In the genomic region with DNA sequence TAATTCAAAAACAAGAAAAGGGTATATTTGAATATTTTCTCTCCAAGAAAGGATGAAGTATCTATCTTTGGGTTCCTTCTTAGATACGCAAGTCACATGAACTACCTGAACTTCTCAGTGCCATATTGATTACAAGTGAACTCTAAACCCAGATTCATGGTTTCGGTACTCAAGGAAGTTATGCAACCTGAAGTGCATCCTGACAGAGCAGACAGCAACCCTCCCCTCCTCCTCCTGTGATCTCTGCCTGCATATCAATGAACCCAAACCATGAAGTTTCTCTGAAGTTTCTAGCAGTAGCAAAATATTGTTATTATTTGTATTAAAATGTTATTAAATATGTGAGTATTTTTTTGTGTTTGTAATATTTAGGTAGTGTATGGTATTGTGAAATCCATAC, we compare ENCODE assay signal across 25 mouse cellular contexts. TPM values are rescaled to one million over a fixed set of nuclear protein-coding genes. Genes with fewer than 3 reads are reported as not detected.
"Had no signal": no experiment of that assay in that cellular context is flagged by ENCODE, and none has a peak within 500 bp of the region (broad histone marks: within the 10 kb centered on the region; RNA-seq: fewer than 3 reads in every experiment).

No protein-coding gene starts in this region.

- H3K9ac ChIP-seq: neural tube, embryonic 12.5 days; neural tube, embryonic 13.5 days; neural tube, embryonic 15.5 days; stomach, embryonic 15.5 days had no signal

- H3K27ac ChIP-seq: neural tube, embryonic 12.5 days; neural tube, embryonic 13.5 days; neural tube, embryonic 15.5 days; stomach, embryonic 15.5 days had no signal

- DNase-seq: retina, postnatal 1 day; right cerebral cortex, adult 18-20 months; right cerebral cortex, postnatal 14 days; right cerebral cortex, postnatal 25 days; right cerebral cortex, postnatal 4 days; spleen, adult 18-20 months; thymus, adult 18-20 months; thymus, adult 2 months; thymus, postnatal 14 days; thymus, postnatal 25 days; thymus, postnatal 36 days; thymus, postnatal 4 days had no signal

- H3K9me3 ChIP-seq: neural tube, embryonic 12.5 days; neural tube, embryonic 13.5 days; neural tube, embryonic 15.5 days; stomach, embryonic 15.5 days had no signal

- H3K36me3 ChIP-seq: neural tube, embryonic 12.5 days; neural tube, embryonic 13.5 days; neural tube, embryonic 15.5 days; stomach, embryonic 15.5 days had no signal

- H3K4me1 ChIP-seq: neural tube, embryonic 12.5 days; neural tube, embryonic 13.5 days; neural tube, embryonic 15.5 days; stomach, embryonic 15.5 days had no signal

- H3K4me3 ChIP-seq: neural tube, embryonic 12.5 days; neural tube, embryonic 13.5 days; neural tube, embryonic 15.5 days; stomach, embryonic 15.5 days had no signal

- H3K27me3 ChIP-seq: neural tube, embryonic 12.5 days; neural tube, embryonic 13.5 days; neural tube, embryonic 15.5 days; stomach, embryonic 15.5 days had no signal

- H3K4me2 ChIP-seq: neural tube, embryonic 12.5 days; neural tube, embryonic 13.5 days; neural tube, embryonic 15.5 days; stomach, embryonic 15.5 days had no signal

RNA-seq across cellular contexts. Expression of gene Olfr963, which starts 11.6 kb away (rescaled TPM):
- total RNA-seq: neutrophil, adult 5-6 weeks had no signal
- polyA plus RNA-seq: neural tube, embryonic 12.5 days; neural tube, embryonic 13.5 days; neural tube, embryonic 14.5 days; neural tube, embryonic 15.5 days; small intestine, adult 2 months; spleen, adult 2 months; stomach, embryonic 14.5 days; stomach, embryonic 15.5 days; stomach, embryonic 16.5 days; testis, adult 2 months; thymus, adult 2 months; thymus, postnatal 0 days; urinary bladder, adult 2 months had no signal

RNA-seq across cellular contexts. Expression of gene Olfr149, which starts 28.4 kb away (rescaled TPM):
- total RNA-seq: neutrophil, adult 5-6 weeks had no signal
- polyA plus RNA-seq: neural tube, embryonic 12.5 days; neural tube, embryonic 13.5 days; neural tube, embryonic 14.5 days; neural tube, embryonic 15.5 days; small intestine, adult 2 months; spleen, adult 2 months; stomach, embryonic 14.5 days; stomach, embryonic 15.5 days; stomach, embryonic 16.5 days; testis, adult 2 months; thymus, adult 2 months; thymus, postnatal 0 days; urinary bladder, adult 2 months had no signal

RNA-seq across cellular contexts. Expression of gene Olfr965, which starts 32.6 kb away (rescaled TPM):
- total RNA-seq: neutrophil, adult 5-6 weeks had no signal
- polyA plus RNA-seq: neural tube, embryonic 12.5 days; neural tube, embryonic 13.5 days; neural tube, embryonic 14.5 days; neural tube, embryonic 15.5 days; small intestine, adult 2 months; spleen, adult 2 months; stomach, embryonic 14.5 days; stomach, embryonic 15.5 days; stomach, embryonic 16.5 days; testis, adult 2 months; thymus, adult 2 months; thymus, postnatal 0 days; urinary bladder, adult 2 months had no signal

RNA-seq across cellular contexts. Expression of gene Olfr961, which starts 33.7 kb away (rescaled TPM):
- total RNA-seq: neutrophil, adult 5-6 weeks had no signal
- polyA plus RNA-seq: neural tube, embryonic 12.5 days; neural tube, embryonic 13.5 days; neural tube, embryonic 14.5 days; neural tube, embryonic 15.5 days; small intestine, adult 2 months; spleen, adult 2 months; stomach, embryonic 14.5 days; stomach, embryonic 15.5 days; stomach, embryonic 16.5 days; thymus, adult 2 months; thymus, postnatal 0 days; urinary bladder, adult 2 months had no signal

RNA-seq across cellular contexts. Expression of gene Olfr150, which starts 52.2 kb away (rescaled TPM):
- total RNA-seq: neutrophil, adult 5-6 weeks had no signal
- polyA plus RNA-seq: neural tube, embryonic 12.5 days; neural tube, embryonic 13.5 days; neural tube, embryonic 14.5 days; neural tube, embryonic 15.5 days; small intestine, adult 2 months; spleen, adult 2 months; stomach, embryonic 14.5 days; stomach, embryonic 15.5 days; stomach, embryonic 16.5 days; testis, adult 2 months; thymus, adult 2 months; thymus, postnatal 0 days; urinary bladder, adult 2 months had no signal
